Mouse (Mus musculus) embryonic facial prominence, embryonic 11.5 days (tissue): Measurements from ENCODE around the gene Hcrt. TPM values are rescaled to one million over a fixed set of nuclear protein-coding genes. Genes with fewer than 3 reads are reported as not detected.
"Not testable (repeated sequence)": the region's sequence is repeated elsewhere in the genome, so short reads cannot be mapped to it uniquely, and the experiment has no call there.

ENCODE experiments used
- ATAC-seq: fragments of 200-750 bp; cut with Nextera tagmentation; replicated peaks from 2 replicates; pipeline ENCODE4 v1.8.0; 2017; ENCODE audit warnings: low read depth; ENCODE audit not compliant: insufficient number of reproducible peaks, low FRiP score, low TSS enrichment
- DNase-seq: peaks from one replicate; pipeline ENCODE4 v3.0.0-alpha.2; 2015; ENCODE audit warnings: low spot score
- H3K27ac ChIP-seq: fragments of 300-500 bp; sonication (generic); replicated peaks from 2 replicates; pipeline ENCODE4 v1.5.1; 2014; ENCODE audit warnings: mild to moderate bottlenecking, low read depth, low read length, control low read depth
- H3K27me3 ChIP-seq: fragments of 300-500 bp; sonication (generic); 2 replicates; pipeline ENCODE4 v1.6.1; 2014; ENCODE audit warnings: mild to moderate bottlenecking, low read length, moderate library complexity, mixed read lengths; ENCODE audit not compliant: control insufficient read depth, insufficient read depth
- H3K36me3 ChIP-seq: fragments of 300-500 bp; sonication (generic); replicated peaks from 2 replicates; pipeline ENCODE4 v1.6.1; 2014; ENCODE audit warnings: low read depth, mild to moderate bottlenecking, low read length, moderate library complexity, mixed read lengths; ENCODE audit not compliant: control insufficient read depth, insufficient read depth
- H3K4me1 ChIP-seq: fragments of 300-500 bp; sonication (generic); 2 replicates; pipeline ENCODE4 v1.6.1; 2014; ENCODE audit warnings: low read length, mixed read lengths; ENCODE audit not compliant: control insufficient read depth, insufficient read depth
- H3K4me2 ChIP-seq: fragments of 300-500 bp; sonication (generic); 2 replicates; pipeline ENCODE4 v1.6.1; 2014; ENCODE audit warnings: low read depth, mild to moderate bottlenecking, control low read depth, low read length, moderate library complexity
- H3K4me3 ChIP-seq: fragments of 300-500 bp; sonication (generic); 2 replicates; pipeline ENCODE4 v1.5.1; 2014; ENCODE audit warnings: low read depth, low read length, control low read depth
- H3K9ac ChIP-seq: fragments of 300-500 bp; sonication (generic); replicated peaks from 2 replicates; pipeline ENCODE4 v1.6.1; 2014; ENCODE audit warnings: mild to moderate bottlenecking, control low read depth, low read length
- H3K9me3 ChIP-seq: fragments of 300-500 bp; sonication (generic); replicated peaks from 2 replicates; pipeline ENCODE4 v1.6.1; 2016; ENCODE audit warnings: mild to moderate bottlenecking, low read length, inconsistent platforms, mixed read lengths; ENCODE audit not compliant: control insufficient read depth
- WGBS: fragments of 180-500 bp; shearing (Covaris S2); extraction: QIAGEN DNeasy Blood & Tissue Kit; methylation state at CpG from one replicate; pipeline ENCODE4 v1.1.7; 2014; 5-methylcytosine and 5-hydroxymethylcytosine counted together
- polyA plus RNA-seq: library from polyadenylated mRNA; unstranded; fragments of >200 nt; fragmentation: Nextera tagmentation; extraction: Ambion mirVana; gene quantifications from 2 replicates; pipeline ENCODE4 v1.2.1, GENCODE M21; 2014

Gene Hcrt
- polyA plus RNA-seq, 1 experiment from 2014 or later: not detected

GRCm38 (mm10) chr11:100795386-100795785 lies 32.7 kb upstream of the Hcrt start:
- Histone ChIP-seq H3K27me3 (no peaks in the 10 kb centered on the region), H3K4me3 (no peak overlapping the region), H3K36me3 (no peaks in the 10 kb centered on the region), H3K27ac (no peak overlapping the region), H3K9me3 (no peaks in the 10 kb centered on the region), H3K4me2 (no peak overlapping the region), H3K4me1 (no peaks in the 10 kb centered on the region), H3K9ac (no peak overlapping the region)
- WGBS: 96% methylated on average over 2 of the region's 2 CpGs
- ATAC-seq: no peak
- no peak for DNase-seq

GRCm38 (mm10) chr11:100791457-100792049 lies 28.8 kb upstream of the Hcrt start:
- DNase-seq (no peak), ATAC-seq (no peak)
- Histone ChIP-seq H3K4me1 (no peaks in the 10 kb centered on the region), H3K4me2 (no peak overlapping the region), H3K27me3 (no peaks in the 10 kb centered on the region), H3K9me3 (no peaks in the 10 kb centered on the region), H3K9ac (no peak overlapping the region), H3K4me3 (no peak overlapping the region), H3K36me3 (no peaks in the 10 kb centered on the region), H3K27ac (no peak overlapping the region)
- 96% methylated on average over 2 of the region's 2 CpGs for WGBS

- ATAC-seq, H3K9ac ChIP-seq, DNase-seq, H3K27ac ChIP-seq, H3K4me2 ChIP-seq, H3K36me3 ChIP-seq, H3K27me3 ChIP-seq, H3K4me3 ChIP-seq, H3K9me3 ChIP-seq, H3K4me1 ChIP-seq: not testable (repeated sequence)
- 87% methylated on average over 9 of the region's 9 CpGs for WGBS
Observed at GRCm38 (mm10) chr11:100790644-100791043, 27.9 kb upstream of the Hcrt start.

- H3K4me2 ChIP-seq: no peak overlapping the region
- WGBS: 67% methylated on average over 3 of the region's 3 CpGs
Observed at GRCm38 (mm10) chr11:100789702-100790101, 27.0 kb upstream of the Hcrt start.

GRCm38 (mm10) chr11:100785774-100786173 lies 23.0 kb upstream of the Hcrt start:
- Histone ChIP-seq H3K9ac (no peak overlapping the region), H3K27ac (no peak overlapping the region), H3K4me2 (no peak overlapping the region), H3K36me3 (no peaks in the 10 kb centered on the region), H3K27me3 (no peaks in the 10 kb centered on the region), H3K4me1 (no peaks in the 10 kb centered on the region), H3K4me3 (no peak overlapping the region), H3K9me3 (no peaks in the 10 kb centered on the region)
- ATAC-seq (no peak), DNase-seq (no peak)
- WGBS: 87% methylated on average over 2 of the region's 2 CpGs

More at GRCm38 (mm10) chr11:100789702-100790101, 27.0 kb upstream of the Hcrt start:
- no peaks in the 10 kb centered on the region for H3K27me3 ChIP-seq
- no peaks in the 10 kb centered on the region for H3K4me1 ChIP-seq
- DNase-seq (peak; percentile 15), ATAC-seq (no peak)
- H3K27ac ChIP-seq: no peak overlapping the region
- no peaks in the 10 kb centered on the region for H3K9me3 ChIP-seq
- no peaks in the 10 kb centered on the region for H3K36me3 ChIP-seq
- no peak overlapping the region for H3K9ac ChIP-seq
- H3K4me3 ChIP-seq: no peak overlapping the region

- no peaks in the 10 kb centered on the region for H3K4me1 ChIP-seq
- H3K27me3 ChIP-seq: no peaks in the 10 kb centered on the region
- no peak overlapping the region for H3K27ac ChIP-seq
- no peak overlapping the region for H3K4me2 ChIP-seq
- ATAC-seq: no peak
- H3K9me3 ChIP-seq: no peaks in the 10 kb centered on the region
- H3K36me3 ChIP-seq: no peaks in the 10 kb centered on the region
- no peak overlapping the region for H3K4me3 ChIP-seq
- no peak for DNase-seq
- 86% methylated on average over 8 of the region's 8 CpGs for WGBS
- no peak overlapping the region for H3K9ac ChIP-seq
Observed at GRCm38 (mm10) chr11:100784286-100784685, 21.6 kb upstream of the Hcrt start.

GRCm38 (mm10) chr11:100782568-100782967 lies 19.8 kb upstream of the Hcrt start:
- Histone ChIP-seq H3K9ac (no peak overlapping the region), H3K27ac (no peak overlapping the region), H3K4me3 (no peak overlapping the region), H3K36me3 (no peaks in the 10 kb centered on the region), H3K4me2 (no peak overlapping the region), H3K4me1 (no peaks in the 10 kb centered on the region), H3K9me3 (no peaks in the 10 kb centered on the region), H3K27me3 (no peaks in the 10 kb centered on the region)
- no peak for DNase-seq
- no peak for ATAC-seq
- WGBS: 89% methylated on average over 13 of the region's 13 CpGs

- H3K4me2 ChIP-seq: no peak overlapping the region
- ATAC-seq (no peak), DNase-seq (no peak)
- no peaks in the 10 kb centered on the region for H3K9me3 ChIP-seq
- no peaks in the 10 kb centered on the region for H3K4me1 ChIP-seq
- WGBS: 89% methylated on average over 15 of the region's 15 CpGs
- no peak overlapping the region for H3K27ac ChIP-seq
- H3K36me3 ChIP-seq: no peaks in the 10 kb centered on the region
- H3K9ac ChIP-seq: no peak overlapping the region
- no peak overlapping the region for H3K4me3 ChIP-seq
- no peaks in the 10 kb centered on the region for H3K27me3 ChIP-seq
Observed at GRCm38 (mm10) chr11:100781763-100782475, 19.2 kb upstream of the Hcrt start.
